Mouse (Mus musculus) heart, postnatal 0 days (tissue): ENCODE measurements at regions not wholly inside any gene's neighbourhood (a gene's known extent, or its start where the extent isn't known, plus 50 kb on each side); places are given as distances from the start of the nearest gene placed in this dataset.

Source experiments
- ATAC-seq: fragments of 200-750 bp; cut with Nextera tagmentation; 2 replicates; pipeline ENCODE4 v1.8.0; 2017; ENCODE audit warnings: low read depth, moderate number of reproducible peaks, moderate library complexity; ENCODE audit not compliant: insufficient read depth
- DNase-seq: peaks from one replicate; pipeline ENCODE4 v3.0.0-alpha.2; 2016; ENCODE audit warnings: low spot score
- H3K27ac ChIP-seq: fragments of 300-500 bp; sonication (generic); 2 replicates; pipeline ENCODE4 v1.5.1; 2014; ENCODE audit warnings: low read depth, mild to moderate bottlenecking
- H3K27me3 ChIP-seq: fragments of 300-500 bp; sonication (generic); 2 replicates; pipeline ENCODE4 v1.6.1; 2014; ENCODE audit warnings: low read length, mixed read lengths; ENCODE audit not compliant: control insufficient read depth, insufficient read depth
- H3K36me3 ChIP-seq: fragments of 300-500 bp; sonication (generic); replicated peaks from 2 replicates; pipeline ENCODE4 v1.6.1; 2014; ENCODE audit warnings: low read length, mixed read lengths; ENCODE audit not compliant: control insufficient read depth, insufficient read depth
- H3K4me1 ChIP-seq: fragments of 300-500 bp; sonication (generic); 2 replicates; pipeline ENCODE4 v1.6.1; 2014; ENCODE audit warnings: antibody characterized with exemption; ENCODE audit not compliant: control insufficient read depth, insufficient read depth
- H3K4me2 ChIP-seq: fragments of 300-500 bp; sonication (generic); 2 replicates; pipeline ENCODE4 v1.6.1; 2014; ENCODE audit warnings: low read depth, mild to moderate bottlenecking, low read length, moderate library complexity
- H3K4me3 ChIP-seq: fragments of 300-500 bp; sonication (generic); 2 replicates; pipeline ENCODE4 v1.5.1; 2014; ENCODE audit warnings: low read depth, low read length
- H3K9ac ChIP-seq: fragments of 300-500 bp; sonication (generic); replicated peaks from 2 replicates; pipeline ENCODE4 v1.6.1; 2014; ENCODE audit warnings: low read depth, low read length, mixed read lengths
- H3K9me3 ChIP-seq: fragments of 300-500 bp; sonication (generic); replicated peaks from 2 replicates; pipeline ENCODE4 v1.6.1; 2016; ENCODE audit warnings: low read length; ENCODE audit not compliant: control insufficient read depth
- CTCF ChIP-seq: IDR thresholded peaks from 2 replicates; pipeline ENCODE4 v1.5.1; 2016; ENCODE audit warnings: antibody characterized with exemption, control low read depth, low read depth
- EP300 ChIP-seq: IDR thresholded peaks from 2 replicates; pipeline ENCODE4 v1.6.1; 2016; ENCODE audit warnings: antibody characterized with exemption, low read depth
- WGBS: fragments of 180-500 bp; shearing (Covaris S2); extraction: QIAGEN DNeasy Blood & Tissue Kit; methylation state at CpG from one replicate; pipeline ENCODE4 v1.1.7; 2014; 5-methylcytosine and 5-hydroxymethylcytosine counted together

DNA sequence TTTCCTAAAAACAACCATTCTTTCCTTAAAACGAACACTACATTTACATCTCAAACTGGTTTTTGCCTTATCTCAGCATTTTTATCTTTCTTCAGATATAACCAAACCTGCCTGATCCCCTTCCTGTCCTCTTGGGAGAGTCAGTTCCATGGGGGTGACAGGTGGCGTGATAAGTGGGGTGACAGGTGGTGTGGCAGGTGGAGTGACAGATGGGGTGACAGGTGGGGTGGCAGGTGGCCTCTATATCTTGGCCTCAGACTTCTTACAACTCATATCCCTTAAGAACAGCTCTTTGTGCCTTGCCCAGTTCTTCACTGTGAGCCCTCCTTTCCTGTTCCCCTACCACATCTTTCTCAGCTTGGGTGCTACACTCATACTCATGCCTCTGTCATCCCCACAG lies 259.0 kb upstream of the Far2 start:
- Histone ChIP-seq H3K27me3 (no peaks in the 10 kb centered on the region), H3K9ac (no peak overlapping the region), H3K36me3 (no peaks in the 10 kb centered on the region), H3K4me1 (no peaks in the 10 kb centered on the region), H3K4me2 (no peak overlapping the region), H3K4me3 (no peak overlapping the region), H3K9me3 (no peaks in the 10 kb centered on the region), H3K27ac (no peak overlapping the region)
- no peak for ATAC-seq
- no peak for TF ChIP-seq EP300
- TF ChIP-seq CTCF = no peak
- no peak for DNase-seq
- WGBS = 65% methylated on average over 2 of the region's 2 CpGs

DNA sequence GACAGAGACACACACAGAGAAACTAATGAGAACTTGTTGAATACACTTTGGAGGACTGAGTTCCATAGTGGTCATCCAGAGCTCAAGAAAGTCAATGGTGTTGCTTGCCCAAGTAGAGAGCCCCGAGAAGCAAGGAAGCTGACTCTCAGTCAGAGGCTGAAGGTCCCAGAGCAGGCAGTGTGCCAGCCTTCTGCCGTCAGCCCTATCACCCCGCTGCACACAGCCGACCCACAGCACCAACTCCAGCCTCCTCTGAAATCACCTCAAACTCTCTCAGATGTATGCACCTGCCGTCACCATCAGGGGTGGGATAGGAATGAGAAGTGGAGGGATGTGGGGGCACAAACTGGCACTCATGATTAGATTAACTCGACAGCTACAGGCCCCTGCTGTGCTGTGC lies 257.9 kb upstream of the Far2 start:
- 29% methylated on average over 6 of the region's 6 CpGs for WGBS
- Histone ChIP-seq H3K4me1 (no peaks in the 10 kb centered on the region), H3K9me3 (no peaks in the 10 kb centered on the region), H3K4me2 (no peak overlapping the region), H3K27me3 (no peaks in the 10 kb centered on the region), H3K36me3 (no peaks in the 10 kb centered on the region), H3K4me3 (no peak overlapping the region), H3K9ac (no peak overlapping the region), H3K27ac (no peak overlapping the region)
- ATAC-seq (no peak), DNase-seq (no peak)
- TF ChIP-seq CTCF (no peak), EP300 (no peak)

DNA sequence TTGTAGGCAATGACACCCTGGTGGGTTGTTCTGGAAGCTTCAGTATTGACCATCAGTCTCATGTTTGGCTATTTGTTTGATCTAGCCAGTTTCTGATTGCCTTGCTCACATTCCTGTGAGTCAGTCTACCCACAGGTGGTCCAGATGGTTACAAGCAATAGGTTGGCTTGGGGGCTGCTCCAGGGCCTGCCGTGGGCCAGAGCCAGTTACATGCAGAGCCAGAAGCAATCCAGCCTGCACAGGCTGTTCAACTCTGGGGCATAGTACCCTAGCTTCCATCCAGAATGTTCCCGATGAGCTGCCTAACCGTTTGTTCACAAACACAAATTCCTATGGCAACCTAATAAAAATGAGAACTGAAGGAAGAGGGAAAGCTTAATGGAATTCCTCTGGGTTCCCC lies 253.2 kb upstream of the Far2 start:
- TF ChIP-seq CTCF (no peak), EP300 (no peak)
- no peaks in the 10 kb centered on the region for H3K36me3 ChIP-seq
- DNase-seq (no peak), ATAC-seq (no peak)
- no peak overlapping the region for H3K4me2 ChIP-seq
- no peak overlapping the region for H3K9ac ChIP-seq
- 69% methylated on average over 3 of the region's 3 CpGs for WGBS
- H3K9me3 ChIP-seq = no peaks in the 10 kb centered on the region
- no peak overlapping the region for H3K27ac ChIP-seq
- H3K4me3 ChIP-seq = no peak overlapping the region
- no peaks in the 10 kb centered on the region for H3K4me1 ChIP-seq
- no peaks in the 10 kb centered on the region for H3K27me3 ChIP-seq

DNA sequence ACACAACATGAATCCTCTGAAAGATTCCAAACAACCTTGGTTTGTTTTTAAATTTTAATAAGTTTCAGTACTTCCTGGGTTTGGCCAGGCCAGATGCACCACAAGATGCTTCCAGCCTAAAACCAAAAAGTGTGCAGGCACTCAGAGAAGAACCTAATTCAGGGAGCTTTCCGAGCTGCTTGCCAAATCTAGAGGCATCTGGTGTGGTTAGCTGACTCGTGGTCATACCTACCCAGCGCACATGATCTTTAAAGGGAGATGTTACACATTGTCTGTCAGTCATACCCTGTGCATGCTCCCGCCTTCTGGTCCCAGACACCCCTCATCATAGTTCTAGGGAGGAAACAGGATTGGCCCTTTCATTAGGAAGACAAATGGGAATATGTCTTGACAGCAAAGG lies 252.7 kb upstream of the Far2 start:
- no peaks in the 10 kb centered on the region for H3K4me1 ChIP-seq
- H3K9ac ChIP-seq = no peak overlapping the region
- 67% methylated on average over 4 of the region's 4 CpGs for WGBS
- no peak overlapping the region for H3K4me3 ChIP-seq
- ATAC-seq = no peak
- H3K36me3 ChIP-seq = no peaks in the 10 kb centered on the region
- H3K9me3 ChIP-seq = no peaks in the 10 kb centered on the region
- no peaks in the 10 kb centered on the region for H3K27me3 ChIP-seq
- no peak overlapping the region for H3K27ac ChIP-seq
- H3K4me2 ChIP-seq = no peak overlapping the region
- TF ChIP-seq CTCF (no peak), EP300 (no peak)
- no peak for DNase-seq

DNA sequence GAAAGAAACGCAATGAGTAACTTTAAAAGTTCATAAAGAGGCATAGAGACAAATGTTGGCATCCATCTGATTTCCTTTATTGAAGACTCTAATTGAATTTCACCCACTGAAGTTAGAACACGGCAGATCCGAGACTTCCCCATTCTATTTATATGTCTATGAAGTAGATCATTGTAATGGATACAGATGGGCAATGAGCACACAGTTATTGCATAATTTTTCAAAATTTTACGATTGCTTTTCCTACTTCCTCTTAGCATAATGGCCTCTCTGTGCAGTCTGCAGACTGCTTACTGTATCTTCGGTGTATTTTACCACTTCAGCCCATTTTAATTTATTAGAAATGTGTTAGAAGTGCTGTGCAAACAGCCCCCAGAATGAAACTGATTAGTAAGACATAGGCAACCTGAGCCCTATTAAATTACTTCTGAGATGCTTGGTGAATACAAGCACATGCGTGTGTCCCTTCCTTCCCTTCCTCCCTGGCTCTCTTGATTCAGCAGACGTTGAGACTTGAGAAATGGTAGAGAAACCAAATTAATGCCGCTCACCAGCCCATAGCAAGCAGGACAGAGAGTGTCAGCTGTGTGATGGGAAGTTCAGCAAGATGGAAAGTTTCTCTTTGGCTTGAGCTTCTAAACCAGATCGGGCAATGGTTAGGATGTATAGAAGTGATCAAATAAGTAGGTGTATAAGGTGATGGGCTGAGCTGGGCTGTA lies 247.9 kb upstream of the Far2 start:
- no peaks in the 10 kb centered on the region for H3K36me3 ChIP-seq
- no peak overlapping the region for H3K9ac ChIP-seq
- no peak overlapping the region for H3K4me2 ChIP-seq
- no peaks in the 10 kb centered on the region for H3K27me3 ChIP-seq
- DNase-seq (no peak), ATAC-seq (no peak)
- WGBS = 77% methylated on average over 9 of the region's 9 CpGs
- no peaks in the 10 kb centered on the region for H3K4me1 ChIP-seq
- no peaks in the 10 kb centered on the region for H3K9me3 ChIP-seq
- H3K27ac ChIP-seq = no peak overlapping the region
- no peak overlapping the region for H3K4me3 ChIP-seq
- TF ChIP-seq EP300 (no peak), CTCF (no peak)

DNA sequence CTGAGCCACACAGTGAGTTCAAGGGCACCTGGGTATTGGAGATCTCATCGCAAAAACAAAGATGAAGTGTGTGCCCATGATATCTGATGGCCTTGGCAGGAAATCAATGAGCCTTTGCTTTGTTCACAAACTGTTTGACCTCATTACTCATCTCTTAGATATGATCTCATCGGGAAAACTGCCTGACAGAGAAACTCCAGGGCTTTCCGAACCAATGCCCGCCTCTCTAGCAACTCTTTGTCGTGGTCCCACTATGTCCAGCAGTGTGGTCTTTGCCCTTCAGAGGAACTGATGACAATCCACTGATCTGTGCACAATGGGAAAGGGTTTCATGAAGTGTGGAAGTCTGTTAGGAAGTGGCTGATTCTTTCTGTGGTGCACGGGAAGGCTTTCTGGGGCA lies 247.2 kb upstream of the Far2 start:
- no peak for ATAC-seq
- H3K36me3 ChIP-seq = no peaks in the 10 kb centered on the region
- no peak overlapping the region for H3K4me3 ChIP-seq
- no peaks in the 10 kb centered on the region for H3K9me3 ChIP-seq
- H3K9ac ChIP-seq = no peak overlapping the region
- H3K27ac ChIP-seq = no peak overlapping the region
- no peaks in the 10 kb centered on the region for H3K27me3 ChIP-seq
- 63% methylated on average over 6 of the region's 6 CpGs for WGBS
- no peak for DNase-seq
- TF ChIP-seq CTCF (no peak), EP300 (no peak)
- no peaks in the 10 kb centered on the region for H3K4me1 ChIP-seq
- H3K4me2 ChIP-seq = no peak overlapping the region
